Mouse (Mus musculus) neural tube, embryonic 14.5 days (tissue): ENCODE measurements around the gene Pon2. TPM values are rescaled to one million over a fixed set of nuclear protein-coding genes. Genes with fewer than 3 reads are reported as not detected.
"Not testable (repeated sequence)": the region's sequence is repeated elsewhere in the genome, so short reads cannot be mapped to it uniquely, and the experiment has no call there.

Source experiments
- ATAC-seq: fragments of 200-750 bp; cut with Nextera tagmentation; 2 replicates; pipeline ENCODE4 v1.8.0; 2017; ENCODE audit warnings: low read depth, mild to moderate bottlenecking, moderate TSS enrichment, moderate library complexity
- H3K27ac ChIP-seq: fragments of 300-500 bp; sonication (generic); 2 replicates; pipeline ENCODE4 v1.5.1; 2014; ENCODE audit warnings: low read depth, mild to moderate bottlenecking, control low read depth, low read length, moderate library complexity, mixed read lengths
- H3K27me3 ChIP-seq: fragments of 300-500 bp; sonication (generic); 2 replicates; pipeline ENCODE4 v1.6.1; 2014; ENCODE audit warnings: low read length; ENCODE audit not compliant: control insufficient read depth, insufficient read depth
- H3K36me3 ChIP-seq: fragments of 300-500 bp; sonication (generic); 2 replicates; pipeline ENCODE4 v1.6.1; 2014; ENCODE audit warnings: low read length, mixed read lengths; ENCODE audit not compliant: control insufficient read depth, insufficient read depth
- H3K4me1 ChIP-seq: fragments of 300-500 bp; sonication (generic); 2 replicates; pipeline ENCODE4 v1.6.1; 2014; ENCODE audit warnings: low read length; ENCODE audit not compliant: control insufficient read depth, insufficient read depth
- H3K4me2 ChIP-seq: fragments of 300-500 bp; sonication (generic); 2 replicates; pipeline ENCODE4 v1.6.1; 2014; ENCODE audit warnings: mild to moderate bottlenecking, low read depth, low read length, control low read depth
- H3K4me3 ChIP-seq: fragments of 300-500 bp; sonication (generic); 2 replicates; pipeline ENCODE4 v1.5.1; 2014; ENCODE audit warnings: low read depth, low read length, control low read depth, mixed read lengths
- H3K9ac ChIP-seq: fragments of 300-500 bp; sonication (generic); replicated peaks from 2 replicates; pipeline ENCODE4 v1.6.1; 2014; ENCODE audit warnings: low read depth, mild to moderate bottlenecking, control low read depth, low read length, mixed read lengths
- H3K9me3 ChIP-seq: fragments of 300-500 bp; sonication (generic); 2 replicates; pipeline ENCODE4 v1.6.1; 2016; ENCODE audit warnings: low read length; ENCODE audit not compliant: control insufficient read depth
- WGBS: fragments of 180-500 bp; shearing (Covaris S2); extraction: QIAGEN DNeasy Blood & Tissue Kit; methylation state at CpG from one replicate; pipeline ENCODE4 v1.1.7; 2014; 5-methylcytosine and 5-hydroxymethylcytosine counted together
- polyA plus RNA-seq: library from polyadenylated mRNA; unstranded; fragments of >200 nt; fragmentation: Nextera tagmentation; extraction: Ambion mirVana; gene quantifications from 2 replicates; pipeline ENCODE4 v1.2.1, GENCODE M21; 2014

Pon2 gene
- polyA plus RNA-seq, 1 experiment from 2014 or later = 32.9 TPM

DNA sequence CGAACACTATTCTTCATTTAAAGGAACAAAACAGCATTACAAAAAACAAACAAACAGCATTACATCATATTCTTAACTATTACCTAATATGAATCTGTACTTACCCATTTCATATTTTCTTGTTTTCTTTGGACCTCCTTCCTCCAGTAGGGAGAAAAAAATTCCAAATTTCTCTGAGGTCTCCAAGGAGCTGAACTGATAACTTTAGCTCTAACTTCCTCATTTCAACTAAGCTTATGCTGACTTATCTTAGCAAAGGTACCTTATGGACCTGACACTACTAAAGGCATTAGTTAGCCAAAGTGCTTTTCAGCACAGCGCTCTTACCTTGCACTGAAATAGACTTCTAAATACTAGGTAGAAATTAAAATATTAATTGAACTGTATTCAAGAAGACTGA is 43.4 kb downstream of the Pon2 start:
- ATAC-seq = no peak
- no peaks in the 10 kb centered on the region for H3K36me3 ChIP-seq
- H3K9ac ChIP-seq = no peak overlapping the region
- H3K27ac ChIP-seq = no peak overlapping the region
- no peaks in the 10 kb centered on the region for H3K27me3 ChIP-seq
- no peaks in the 10 kb centered on the region for H3K4me1 ChIP-seq
- no peaks in the 10 kb centered on the region for H3K9me3 ChIP-seq
- WGBS = 98% methylated on average over 2 of the region's 2 CpGs
- no peak overlapping the region for H3K4me3 ChIP-seq
- no peak overlapping the region for H3K4me2 ChIP-seq

DNA sequence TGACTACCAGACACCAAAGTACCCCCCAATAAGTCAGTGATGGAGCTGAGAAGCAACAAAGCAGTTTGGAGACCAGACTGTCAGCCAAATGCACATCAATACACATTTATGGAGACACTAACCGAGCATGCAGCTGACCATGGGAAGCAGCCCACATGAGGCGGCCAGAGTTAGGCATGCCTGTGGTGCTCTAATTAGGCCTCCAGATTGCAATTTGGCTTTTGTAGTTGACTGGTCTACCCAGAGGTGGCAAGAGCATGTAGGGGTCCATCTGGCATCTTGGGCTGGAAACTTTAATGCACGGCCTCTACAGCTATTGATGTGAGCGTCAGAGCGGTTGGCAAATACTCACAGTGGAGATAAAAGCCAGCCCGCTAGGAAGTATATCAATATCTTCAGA is 52.3 kb downstream of the Pon2 start:
- H3K36me3 ChIP-seq = no peaks in the 10 kb centered on the region
- no peak for ATAC-seq
- H3K9me3 ChIP-seq = no peaks in the 10 kb centered on the region
- no peak overlapping the region for H3K27ac ChIP-seq
- H3K4me1 ChIP-seq = no peaks in the 10 kb centered on the region
- no peak overlapping the region for H3K4me3 ChIP-seq
- WGBS = 84% methylated on average over 6 of the region's 6 CpGs
- H3K4me2 ChIP-seq = no peak overlapping the region
- no peak overlapping the region for H3K9ac ChIP-seq
- H3K27me3 ChIP-seq = no peaks in the 10 kb centered on the region

DNA sequence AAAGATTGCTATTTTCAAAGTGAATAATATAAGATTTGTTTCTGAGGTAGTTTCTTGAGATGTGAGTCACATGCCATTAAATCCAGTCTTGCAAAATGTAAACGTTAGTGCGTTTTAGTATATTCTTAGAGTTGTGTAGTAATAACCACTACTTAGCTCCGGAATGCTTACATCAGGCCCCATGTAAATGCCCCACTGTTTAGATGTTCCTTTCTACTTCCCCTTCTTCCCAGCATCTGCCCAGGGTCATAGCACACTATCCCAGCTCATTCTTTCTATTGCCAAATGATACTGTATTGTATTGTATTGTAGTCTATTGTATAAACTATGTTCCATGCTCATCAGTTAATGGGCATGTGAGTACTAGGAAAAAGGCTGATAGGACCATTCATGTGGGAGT is 59.5 kb downstream of the Pon2 start:
- H3K4me1 ChIP-seq = no peaks in the 10 kb centered on the region
- no peak overlapping the region for H3K4me2 ChIP-seq

DNA sequence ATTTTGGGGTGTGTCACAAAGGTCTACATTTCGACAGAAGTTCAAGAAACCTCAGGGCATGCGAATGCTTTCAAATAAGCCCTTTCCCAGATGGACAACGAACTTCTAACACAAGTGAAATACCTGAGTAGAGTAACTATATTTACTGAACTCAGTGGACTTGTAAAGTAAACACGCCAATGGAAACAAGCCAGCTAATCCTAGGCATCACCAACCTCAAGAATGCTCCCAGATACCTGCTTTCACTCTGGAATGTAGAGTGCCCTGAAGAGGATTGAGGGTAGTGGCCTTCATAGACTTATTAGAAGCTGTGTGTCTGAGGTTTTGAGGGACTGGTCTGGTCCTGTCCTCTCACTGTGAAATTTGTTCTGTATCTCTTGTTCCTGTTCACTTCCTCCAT is 60.7 kb downstream of the Pon2 start:
- Histone ChIP-seq H3K4me2 (no peak overlapping the region), H3K27ac (no peak overlapping the region), H3K4me1 (no peaks in the 10 kb centered on the region), H3K4me3 (no peak overlapping the region), H3K36me3 (no peaks in the 10 kb centered on the region), H3K27me3 (no peaks in the 10 kb centered on the region), H3K9me3 (no peaks in the 10 kb centered on the region), H3K9ac (no peak overlapping the region)
- 93% methylated on average over 4 of the region's 4 CpGs for WGBS
- ATAC-seq = no peak

More for the DNA sequence above, 59.5 kb downstream of the Pon2 start:
- Histone ChIP-seq H3K36me3 (no peaks in the 10 kb centered on the region), H3K9me3 (no peaks in the 10 kb centered on the region), H3K27me3 (no peaks in the 10 kb centered on the region), H3K4me3 (no peak overlapping the region), H3K27ac (no peak overlapping the region), H3K9ac (no peak overlapping the region)
- WGBS = 93% methylated on average over 3 of the region's 3 CpGs
- no peak for ATAC-seq

DNA sequence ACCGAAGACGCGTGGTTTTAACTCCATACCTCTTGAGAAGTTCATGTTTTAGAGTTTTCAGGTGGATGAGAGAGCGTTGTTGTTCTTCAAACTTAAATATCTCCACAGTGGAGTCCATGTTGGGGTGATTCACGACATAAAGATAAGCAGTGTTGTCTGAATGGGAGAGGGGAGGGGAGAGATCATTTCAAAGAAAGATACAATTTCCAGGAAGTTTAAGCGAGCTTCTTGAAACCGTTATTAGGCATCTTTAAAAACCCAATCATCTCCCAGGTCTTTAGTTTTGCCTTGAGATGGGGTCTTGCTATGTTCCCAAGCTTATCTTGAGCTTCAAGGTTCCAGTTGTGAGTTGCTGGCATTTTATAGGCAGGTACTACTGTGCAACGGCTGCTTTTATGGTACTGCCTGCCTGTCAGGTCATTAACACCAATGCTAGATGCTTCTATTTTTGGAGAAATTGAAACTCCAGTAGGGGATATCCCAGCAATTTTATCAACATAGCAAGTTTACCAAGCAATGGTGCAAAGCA is 61.3 kb downstream of the Pon2 start:
- no peaks in the 10 kb centered on the region for H3K9me3 ChIP-seq
- no peak overlapping the region for H3K27ac ChIP-seq
- no peak overlapping the region for H3K4me2 ChIP-seq
- H3K27me3 ChIP-seq = no peaks in the 10 kb centered on the region
- 89% methylated on average over 8 of the region's 8 CpGs for WGBS
- ATAC-seq = no peak
- no peaks in the 10 kb centered on the region for H3K36me3 ChIP-seq
- no peak overlapping the region for H3K9ac ChIP-seq
- H3K4me1 ChIP-seq = no peaks in the 10 kb centered on the region
- no peak overlapping the region for H3K4me3 ChIP-seq

DNA sequence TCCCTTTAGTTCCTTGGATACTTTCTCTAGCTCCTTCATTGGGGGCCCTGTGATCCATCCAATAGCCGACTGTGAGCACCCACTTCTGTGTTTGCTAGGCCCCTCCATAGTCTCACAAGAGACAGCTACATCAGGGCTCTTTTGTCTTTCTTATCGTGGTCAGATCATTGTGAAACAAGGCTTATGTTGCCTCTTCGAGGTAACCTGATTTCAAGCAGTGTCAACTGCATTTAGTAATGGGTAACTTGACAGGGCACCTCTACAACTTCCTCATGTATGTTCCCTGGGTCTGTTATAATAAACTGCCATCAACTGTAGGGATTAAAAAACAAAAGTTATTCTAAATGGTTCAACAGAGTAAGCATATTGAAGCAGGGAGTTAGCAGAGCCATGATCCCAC is 63.7 kb downstream of the Pon2 start:
- Histone ChIP-seq H3K9me3 (no peaks in the 10 kb centered on the region), H3K27ac (no peak overlapping the region), H3K4me2 (no peak overlapping the region), H3K4me3 (no peak overlapping the region), H3K9ac (no peak overlapping the region), H3K36me3 (no peaks in the 10 kb centered on the region), H3K4me1 (no peaks in the 10 kb centered on the region), H3K27me3 (no peaks in the 10 kb centered on the region)
- no peak for ATAC-seq
- 75% methylated on average over 3 of the region's 3 CpGs for WGBS

DNA sequence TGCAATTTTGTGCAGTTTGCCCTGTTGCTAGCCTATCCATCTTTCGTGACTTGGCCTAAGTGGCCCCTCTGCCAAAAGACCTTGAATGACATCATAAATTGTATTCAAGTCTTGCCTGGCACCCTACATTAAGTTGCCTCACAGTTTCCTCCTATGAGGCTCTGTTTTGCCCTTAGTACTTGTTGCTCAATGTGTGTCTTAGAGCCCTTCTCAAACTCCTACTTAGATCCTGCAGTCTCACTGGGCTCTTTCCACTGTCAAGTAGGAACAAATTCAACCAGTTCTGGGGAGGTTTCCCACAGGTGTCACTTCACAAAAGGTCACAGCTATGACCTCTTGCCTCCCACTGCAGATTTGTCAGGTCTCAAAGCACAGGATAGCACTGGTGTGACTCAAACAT is 64.4 kb downstream of the Pon2 start:
- Histone ChIP-seq H3K27ac (no peak overlapping the region), H3K9me3 (no peaks in the 10 kb centered on the region), H3K27me3 (no peaks in the 10 kb centered on the region), H3K9ac (no peak overlapping the region), H3K4me1 (no peaks in the 10 kb centered on the region), H3K4me3 (no peak overlapping the region), H3K36me3 (no peaks in the 10 kb centered on the region), H3K4me2 (no peak overlapping the region)
- no peak for ATAC-seq
- WGBS = 90% methylated on average over 1 of the region's 1 CpGs

DNA sequence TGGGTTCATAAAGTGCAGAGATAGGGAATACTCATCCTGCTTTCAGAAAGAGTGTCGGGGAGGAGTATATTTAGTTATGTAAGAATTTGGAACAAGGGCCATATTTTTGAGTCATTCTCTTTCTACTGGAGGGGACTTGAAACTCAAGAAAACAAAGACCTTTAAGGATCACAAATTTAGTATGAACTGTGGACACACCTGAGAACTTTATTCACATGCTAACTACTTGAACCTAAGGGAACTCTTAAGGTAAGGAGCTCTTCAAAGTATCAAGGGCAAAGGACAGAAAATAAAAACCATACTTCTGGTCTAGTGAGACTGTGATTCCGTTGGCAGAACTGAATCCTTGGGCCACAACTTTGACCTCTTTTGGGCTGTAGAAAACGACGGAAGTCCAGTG is 66.2 kb downstream of the Pon2 start:
- no peaks in the 10 kb centered on the region for H3K4me1 ChIP-seq
- WGBS = 93% methylated on average over 4 of the region's 4 CpGs
- no peak overlapping the region for H3K4me3 ChIP-seq
- no peak overlapping the region for H3K27ac ChIP-seq
- ATAC-seq = no peak
- no peaks in the 10 kb centered on the region for H3K36me3 ChIP-seq
- H3K4me2 ChIP-seq = no peak overlapping the region
- no peaks in the 10 kb centered on the region for H3K9me3 ChIP-seq
- H3K9ac ChIP-seq = no peak overlapping the region
- no peaks in the 10 kb centered on the region for H3K27me3 ChIP-seq

DNA sequence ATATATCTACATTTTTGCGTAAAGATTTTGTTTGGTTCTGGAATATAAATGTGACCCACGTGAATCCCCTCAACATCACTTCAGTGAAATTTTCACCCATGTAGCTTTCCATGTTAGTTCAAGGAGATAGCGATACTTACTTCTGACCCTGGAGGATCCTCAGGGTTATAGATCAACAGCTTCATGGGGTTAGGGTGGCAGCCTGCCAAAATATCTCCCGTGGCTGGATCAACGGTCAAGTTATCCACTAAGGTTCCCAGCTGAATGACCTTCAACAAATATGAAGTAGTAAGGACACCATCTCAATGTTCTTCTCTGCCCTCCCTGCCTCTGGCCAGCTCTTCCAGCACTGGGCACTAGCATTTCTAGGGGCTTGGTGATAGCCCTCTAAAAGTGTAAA is 68.0 kb downstream of the Pon2 start:
- H3K27me3 ChIP-seq = no peaks in the 10 kb centered on the region
- no peaks in the 10 kb centered on the region for H3K36me3 ChIP-seq
- 90% methylated on average over 5 of the region's 5 CpGs for WGBS
- no peak overlapping the region for H3K4me3 ChIP-seq
- no peaks in the 10 kb centered on the region for H3K9me3 ChIP-seq
- ATAC-seq = no peak
- no peak overlapping the region for H3K27ac ChIP-seq
- H3K9ac ChIP-seq = no peak overlapping the region
- H3K4me2 ChIP-seq = no peak overlapping the region
- no peaks in the 10 kb centered on the region for H3K4me1 ChIP-seq

DNA sequence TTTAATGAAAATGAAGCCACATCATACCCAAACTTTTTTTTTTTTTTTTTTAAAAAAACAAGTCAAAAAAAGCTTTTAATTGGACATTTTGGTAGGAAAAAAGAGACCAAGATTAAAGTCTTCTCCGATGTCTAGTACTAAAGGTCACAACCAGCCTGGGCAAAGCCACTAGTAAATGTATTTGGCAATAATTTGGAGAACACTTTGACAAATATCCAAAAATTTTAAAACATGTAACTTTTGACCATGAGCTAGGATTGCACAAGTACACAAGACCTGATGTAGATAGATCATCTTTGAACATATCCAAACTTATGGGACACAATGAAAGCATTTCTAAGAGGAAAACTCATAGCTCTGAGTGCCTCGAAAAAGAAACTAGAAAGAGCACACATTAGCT is 74.7 kb downstream of the Pon2 start:
- 86% methylated on average over 2 of the region's 2 CpGs for WGBS
- H3K27me3 ChIP-seq, H3K27ac ChIP-seq, H3K4me2 ChIP-seq, H3K4me1 ChIP-seq, H3K9ac ChIP-seq, H3K4me3 ChIP-seq, ATAC-seq, H3K9me3 ChIP-seq, H3K36me3 ChIP-seq: not testable (repeated sequence)
